Mouse (Mus musculus): Measurements from ENCODE around the gene Mybphl.

DNA sequence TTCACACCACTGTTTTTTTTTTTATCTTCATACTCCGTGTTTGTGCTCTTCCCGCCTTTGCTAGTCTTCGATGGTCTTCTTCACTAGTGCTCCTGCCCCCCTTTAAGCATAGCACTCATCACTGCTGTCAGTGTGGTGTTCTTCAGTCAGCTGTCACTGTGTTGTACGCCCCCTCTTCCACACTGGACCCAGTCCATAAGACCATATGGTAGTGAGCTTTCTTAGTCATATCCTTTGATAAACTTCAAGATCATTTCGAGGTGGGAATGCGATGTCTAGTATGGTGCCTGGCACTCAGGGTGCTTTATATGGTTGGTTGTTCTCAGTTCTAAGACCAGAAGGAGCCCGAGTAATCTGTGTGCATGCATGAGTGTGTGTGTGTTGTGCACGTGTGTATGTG is 37.4 kb upstream of the Mybphl start:
- TF ChIP-seq GATA1 (IDR thresholded peaks at IDR 0.05; ENCODE audit: low read length) (no peak), TAL1 (IDR thresholded peaks at IDR 0.05; ENCODE audit: low read length) (no peak)
